Mouse (Mus musculus) adrenal gland, postnatal 36 days (tissue): ENCODE results near the gene Smoc2. TPM values are rescaled to one million over a fixed set of nuclear protein-coding genes. Genes with fewer than 3 reads are reported as not detected.

Source experiments
- DNase-seq, 2 experiments: peaks; one replicate each; pipeline ENCODE4 v3.0.0; 2021; ENCODE audit warnings: mixed read lengths in 1 of 2
- total RNA-seq, 2 experiments: library from RNA; stranded (reverse); gene quantifications; 2 replicates each; pipeline ENCODE4 v1.2.3; 2021

Smoc2 gene
- total RNA-seq, 2 experiments from 2014 or later = 30.7 to 34.9 TPM

DNA sequence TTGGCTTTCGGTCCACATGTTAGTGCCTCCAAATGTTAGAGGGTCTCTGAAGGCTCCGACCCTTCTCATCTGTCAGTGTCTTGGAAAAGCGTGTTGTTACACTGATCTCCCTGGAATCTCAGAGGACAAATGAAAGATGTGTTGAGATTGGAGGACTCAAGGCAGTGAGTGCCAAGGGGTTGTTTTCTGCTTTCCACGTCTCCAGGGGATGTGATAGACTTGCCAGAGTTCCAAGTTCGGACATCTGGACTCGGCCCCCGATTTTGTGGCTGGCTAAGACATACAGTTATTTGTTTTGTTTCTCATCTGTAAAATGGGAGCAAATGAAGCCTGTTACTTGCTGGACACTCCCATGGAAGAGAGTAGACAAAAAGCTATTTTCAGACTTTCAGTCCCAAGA lies 2.0 kb upstream of the Smoc2 start:
- DNase-seq = no peak

DNA sequence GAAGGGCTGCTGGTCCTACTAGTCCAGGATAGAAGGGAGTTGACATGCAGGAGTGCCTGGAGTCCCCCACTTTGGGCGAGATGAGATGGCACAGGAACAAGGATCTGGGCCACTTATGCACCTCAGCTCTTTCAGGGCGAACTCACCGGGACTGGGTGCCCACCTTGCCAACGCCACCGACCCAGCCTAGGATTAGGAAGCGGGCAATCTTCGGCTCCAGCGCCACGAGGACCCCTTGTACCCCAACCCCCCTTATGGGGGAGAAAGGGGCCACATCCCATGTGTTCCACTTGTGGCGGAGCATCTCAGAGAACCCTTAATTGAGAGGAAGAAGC lies 627 bp downstream of the Smoc2 start:
- no peak for DNase-seq

DNA sequence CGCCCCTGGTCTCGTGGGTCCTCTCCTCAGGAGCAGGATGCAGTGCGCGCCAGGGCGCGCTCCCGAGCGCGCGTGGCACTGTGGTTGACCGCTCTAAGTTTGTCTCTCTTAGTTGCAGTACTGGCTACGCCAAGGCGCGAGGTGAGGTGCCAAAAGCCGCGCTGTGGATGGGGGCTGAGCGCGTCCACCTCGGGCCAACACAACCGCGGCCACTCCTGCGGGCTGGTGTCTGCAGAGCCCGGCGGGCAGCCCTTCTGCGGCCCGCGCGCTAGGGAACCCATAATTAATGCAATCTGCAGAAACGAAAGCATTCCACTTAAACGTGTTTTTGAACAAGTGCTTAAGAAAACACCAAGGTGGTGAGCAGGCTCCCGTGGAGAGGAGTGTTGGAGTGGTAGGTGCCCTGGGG lies 1.1 kb downstream of the Smoc2 start:
- DNase-seq = peak in 1 of 2 experiments; percentile 6

DNA sequence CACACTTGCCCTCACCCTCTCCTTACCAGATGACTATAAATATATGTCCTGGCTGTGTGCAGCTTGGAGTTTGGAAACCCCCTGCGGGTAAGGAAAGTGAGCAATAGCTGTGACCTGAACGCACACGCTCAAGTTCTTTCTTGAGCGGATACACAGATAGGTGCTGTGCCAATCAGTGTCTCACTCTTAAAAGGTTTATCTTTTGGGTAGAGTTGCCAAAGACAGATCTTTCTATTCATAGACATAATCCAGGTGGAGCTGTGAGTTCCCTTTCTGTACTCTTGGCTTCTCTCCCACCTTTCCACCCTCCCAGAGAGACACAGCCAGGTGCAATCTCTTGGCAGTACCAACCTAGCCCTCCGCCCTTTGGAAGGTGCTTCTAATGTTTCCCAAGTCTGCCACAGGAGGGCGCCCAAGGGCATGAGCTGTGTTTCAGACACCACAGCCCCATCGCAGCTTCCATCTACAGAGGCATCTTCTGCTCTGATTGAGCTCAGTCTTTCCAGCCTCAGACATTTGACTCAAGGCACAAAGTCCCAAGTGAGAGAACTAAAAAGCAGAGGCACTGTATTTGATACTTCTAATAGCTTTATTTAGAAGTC lies 8.8 kb downstream of the Smoc2 start:
- peak; percentile 83 to 86 for DNase-seq

DNA sequence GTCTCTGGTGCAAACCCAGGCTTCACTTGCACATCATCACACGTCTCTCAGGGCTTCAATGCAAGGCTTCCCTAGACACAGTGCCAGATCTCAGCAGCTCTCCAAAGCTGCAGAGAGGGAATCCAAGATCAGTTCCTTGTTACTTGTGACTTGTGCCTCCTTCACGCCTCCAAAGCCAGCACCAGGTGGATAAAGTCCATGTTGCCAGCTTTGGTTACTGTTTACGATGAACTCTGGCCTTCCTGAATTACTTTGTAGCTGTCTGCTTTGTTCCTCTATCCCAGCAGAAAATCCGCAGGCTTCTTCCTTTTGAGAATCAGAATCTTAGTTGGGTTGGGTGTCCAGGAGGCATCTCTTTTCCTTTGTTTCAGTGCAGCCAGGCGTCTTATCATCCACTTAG lies 14.3 kb downstream of the Smoc2 start:
- no peak for DNase-seq

DNA sequence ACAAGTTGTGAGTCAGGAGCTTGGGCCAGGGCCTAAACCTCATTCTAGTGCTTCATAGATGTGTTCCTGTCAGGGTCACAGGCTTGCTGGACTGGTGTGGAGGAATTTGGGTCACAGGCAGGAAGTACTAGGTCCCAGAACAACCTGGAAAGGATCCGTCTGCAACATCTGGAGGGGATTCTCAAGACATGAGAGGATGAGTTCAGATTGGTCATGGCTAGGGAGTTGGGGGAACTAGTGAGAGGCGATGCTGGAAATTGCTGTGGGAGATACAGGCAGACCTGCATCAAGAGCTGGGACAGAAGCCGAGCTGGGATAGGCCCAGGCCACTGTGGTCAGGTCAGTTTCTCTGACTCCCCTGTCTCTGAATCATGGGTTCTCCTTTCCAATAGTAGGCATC lies 15.8 kb downstream of the Smoc2 start:
- DNase-seq = no peak

DNA sequence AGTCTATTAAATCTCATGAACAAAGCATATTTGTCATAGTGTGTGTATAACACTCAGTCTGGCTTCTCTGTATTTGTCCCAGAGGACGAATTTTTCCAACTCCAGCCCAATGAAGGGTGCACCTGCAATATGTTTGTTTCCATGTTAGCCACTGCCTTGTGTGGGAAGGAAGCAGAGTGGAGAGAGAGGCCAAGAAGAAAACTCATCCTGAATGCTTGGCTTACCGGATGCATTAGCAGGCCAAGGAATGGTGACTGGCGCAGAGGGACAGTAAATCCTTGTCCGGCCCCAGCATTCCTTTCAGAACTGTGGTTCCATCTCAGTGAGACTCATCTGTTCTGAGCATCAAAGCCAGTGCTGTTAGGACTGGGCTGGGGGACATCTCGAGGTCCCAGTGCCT lies 21.1 kb downstream of the Smoc2 start:
- DNase-seq = no peak

DNA sequence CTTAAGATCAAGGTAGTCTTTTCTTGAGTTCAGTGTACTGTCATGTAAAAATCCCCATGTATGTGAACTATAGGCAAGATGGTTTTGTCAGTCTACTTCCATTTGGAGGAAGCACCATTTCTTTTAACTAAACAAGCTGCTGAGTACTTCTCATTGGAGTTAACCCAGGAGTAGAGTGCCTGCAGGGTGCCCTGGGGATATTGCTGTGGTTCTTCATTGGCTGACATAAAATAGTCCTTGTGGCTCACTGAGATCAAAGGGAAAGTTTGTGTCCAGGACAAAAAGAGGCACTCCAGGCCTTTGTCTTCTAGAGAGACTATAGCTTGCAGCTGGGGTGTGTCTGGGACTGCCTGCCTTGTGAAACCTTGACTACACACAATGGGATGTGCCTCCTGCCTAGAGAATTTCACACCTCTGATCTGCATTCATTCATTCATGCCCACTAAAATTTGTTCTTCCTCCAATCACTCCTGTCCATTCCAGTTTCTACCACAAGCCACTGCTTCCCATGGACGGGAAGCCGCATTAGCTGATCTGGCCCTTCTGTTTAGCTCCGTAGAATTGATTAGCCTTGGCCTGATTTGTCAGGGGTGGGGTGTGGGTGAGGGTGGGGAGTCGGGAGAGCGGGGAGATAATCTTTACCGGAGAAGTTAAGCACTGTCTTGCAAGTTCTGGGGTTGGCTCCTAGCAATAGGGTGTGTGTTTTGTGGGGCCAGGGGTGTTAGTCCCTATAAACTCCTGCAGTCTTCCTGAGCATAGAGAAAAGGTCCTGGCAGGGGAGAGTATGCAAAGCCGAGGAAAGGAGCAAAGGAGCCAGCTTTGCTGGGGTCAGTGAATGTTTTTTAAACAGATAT lies 22.4 kb downstream of the Smoc2 start:
- no peak for DNase-seq

DNA sequence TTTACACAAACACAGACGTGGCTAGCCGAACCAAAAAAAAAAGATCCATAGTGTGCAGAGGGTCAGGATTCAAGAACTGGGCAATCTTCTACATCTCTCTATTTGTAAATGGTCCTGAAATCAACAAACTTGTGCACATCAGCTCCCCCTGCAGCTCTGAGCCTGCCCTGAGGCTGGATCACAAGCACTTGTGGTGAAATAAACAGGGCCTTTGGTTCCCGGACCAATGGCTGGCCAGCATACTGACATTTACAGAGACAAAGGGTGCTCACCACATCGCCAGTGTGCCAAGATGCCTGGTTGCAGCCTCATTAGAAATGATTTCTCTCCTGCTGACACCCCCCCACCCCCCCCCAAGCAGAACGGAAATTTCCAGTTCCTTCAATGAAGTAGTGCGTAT lies 23.1 kb downstream of the Smoc2 start:
- DNase-seq = peak in 1 of 2 experiments; percentile 5

DNA sequence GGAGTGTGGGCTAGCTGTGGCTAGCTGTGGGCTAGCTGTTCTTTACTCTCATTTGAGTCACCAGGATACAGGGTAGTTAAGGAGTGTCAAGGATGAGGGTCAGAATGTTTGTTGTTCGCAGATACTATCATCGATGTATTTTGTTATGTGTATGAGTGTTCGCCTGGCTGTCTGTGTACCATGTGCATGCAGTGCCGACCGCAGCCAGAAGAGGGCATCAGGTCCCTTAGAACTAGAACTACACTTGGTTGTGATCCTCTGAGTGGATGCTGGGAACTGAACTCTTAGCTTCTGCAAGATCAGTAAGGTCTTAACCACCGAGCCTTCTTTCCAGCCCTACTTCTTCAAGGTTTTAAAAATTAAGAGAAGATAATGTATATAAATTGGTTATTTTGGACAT lies 24.4 kb downstream of the Smoc2 start:
- DNase-seq = no peak

DNA sequence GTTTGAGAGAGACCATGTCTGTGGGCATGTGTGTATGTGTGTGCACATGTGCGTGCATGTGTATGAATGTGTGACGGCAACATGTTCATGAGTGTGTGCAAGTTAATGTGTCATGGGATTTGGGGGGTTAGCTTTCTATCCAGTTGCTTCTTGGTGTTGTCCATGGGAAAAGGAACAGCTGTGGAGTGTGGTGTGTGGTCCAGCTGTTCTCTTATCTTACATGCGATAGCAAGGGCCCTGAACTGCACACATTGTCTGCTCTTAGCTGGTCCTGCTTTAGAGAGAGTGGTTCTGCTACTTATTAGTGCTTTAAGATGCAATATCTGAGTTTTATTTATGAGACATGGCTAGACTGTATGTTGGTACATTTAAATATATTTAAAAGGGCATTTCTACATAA lies 30.6 kb downstream of the Smoc2 start:
- no peak for DNase-seq

DNA sequence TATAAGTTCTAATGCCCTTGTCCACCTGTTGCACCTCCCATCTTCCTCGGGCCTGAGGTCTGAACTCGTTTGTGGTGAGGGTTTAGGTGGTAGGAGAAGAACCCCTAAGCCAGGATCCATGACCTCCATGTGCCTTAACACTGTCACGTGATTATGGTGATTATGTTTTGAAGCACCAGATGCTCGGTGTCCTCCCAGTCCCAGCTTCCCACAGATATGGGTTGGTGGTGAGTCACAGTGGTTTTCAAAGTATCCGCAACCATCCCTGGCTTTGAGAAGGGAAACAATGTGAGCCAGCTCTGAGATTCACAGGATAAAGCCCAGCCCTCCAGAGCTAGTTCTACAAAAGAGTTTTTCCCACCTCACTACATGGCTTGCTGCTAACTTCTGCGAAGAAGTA lies 33.1 kb downstream of the Smoc2 start:
- DNase-seq = no peak

DNA sequence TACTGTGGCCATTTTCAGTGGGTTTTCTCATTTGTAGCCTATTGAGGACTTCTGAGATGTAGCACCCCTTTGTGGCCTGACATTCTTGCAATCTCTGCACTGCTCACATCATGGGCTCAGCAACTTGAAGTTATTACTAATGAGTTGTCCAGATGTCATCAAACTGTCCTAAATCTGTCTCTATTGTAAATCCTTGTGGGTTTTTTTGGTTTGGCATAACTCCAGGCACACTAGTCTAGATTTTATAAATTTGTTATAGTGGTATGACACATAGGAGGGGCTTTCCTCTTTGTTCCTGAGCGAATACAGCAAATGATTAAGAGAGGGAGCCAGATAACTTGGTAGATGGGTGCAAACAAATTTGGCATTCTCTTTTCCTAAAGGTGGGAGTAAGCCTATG lies 35.0 kb downstream of the Smoc2 start:
- no peak for DNase-seq

DNA sequence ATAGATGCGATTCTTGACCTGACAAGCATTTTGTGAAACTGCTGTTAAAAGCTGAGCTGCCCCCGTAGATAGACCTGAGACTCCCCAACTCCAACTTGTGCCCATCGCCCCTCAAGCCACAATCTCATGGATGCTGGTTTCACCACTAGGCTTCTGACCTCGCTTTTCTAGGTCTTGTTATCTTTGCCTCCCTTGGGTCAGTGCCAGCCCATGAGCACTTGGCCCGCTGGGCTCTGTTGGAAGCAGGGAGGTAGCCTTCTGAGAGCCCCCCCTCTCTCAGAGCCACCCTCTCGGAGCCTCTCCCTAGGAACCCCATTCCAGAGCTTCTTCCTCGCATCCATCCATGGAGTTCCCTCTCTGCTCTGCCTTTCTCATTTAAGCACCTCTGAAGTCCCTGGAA lies 37.2 kb downstream of the Smoc2 start:
- no peak for DNase-seq

DNA sequence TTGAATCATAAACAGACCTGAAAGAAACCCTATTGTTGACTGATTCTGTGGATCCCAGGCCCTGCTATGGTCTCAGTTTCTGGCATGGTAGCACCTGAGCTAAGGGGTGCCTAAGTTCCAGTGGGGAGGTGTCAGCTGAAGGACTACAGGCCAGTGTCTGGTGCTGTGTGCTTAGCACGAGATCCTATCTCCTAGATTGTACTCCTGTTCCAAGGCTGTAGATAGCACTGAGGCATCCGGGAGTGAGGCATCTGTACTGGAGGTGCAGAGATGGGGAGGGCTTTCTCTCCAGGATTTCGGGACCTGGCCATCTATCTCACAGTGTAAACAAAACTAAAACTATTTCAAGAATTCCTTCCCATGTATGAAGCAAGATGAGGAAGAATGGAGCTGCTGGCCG lies 38.1 kb downstream of the Smoc2 start:
- DNase-seq = no peak

DNA sequence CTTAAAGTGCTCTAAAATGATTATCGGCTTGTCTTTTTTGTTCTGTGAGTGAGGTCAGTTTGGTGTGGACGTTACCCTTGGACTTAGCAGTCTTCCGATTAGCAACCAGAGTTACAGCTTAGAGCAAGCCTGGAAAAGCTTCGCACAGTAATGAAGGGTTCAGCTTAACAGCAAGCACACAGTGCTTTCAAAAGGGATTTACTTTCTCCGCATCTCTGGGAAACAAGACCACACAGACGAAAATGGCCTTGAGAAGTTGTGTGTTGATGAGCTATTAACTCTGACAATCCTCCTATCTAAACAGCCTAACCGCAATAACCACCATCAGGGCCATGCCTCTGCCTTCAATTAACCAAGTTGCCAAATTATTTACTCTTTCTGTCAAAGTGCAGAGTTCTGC lies 46.9 kb downstream of the Smoc2 start:
- no peak for DNase-seq

DNA sequence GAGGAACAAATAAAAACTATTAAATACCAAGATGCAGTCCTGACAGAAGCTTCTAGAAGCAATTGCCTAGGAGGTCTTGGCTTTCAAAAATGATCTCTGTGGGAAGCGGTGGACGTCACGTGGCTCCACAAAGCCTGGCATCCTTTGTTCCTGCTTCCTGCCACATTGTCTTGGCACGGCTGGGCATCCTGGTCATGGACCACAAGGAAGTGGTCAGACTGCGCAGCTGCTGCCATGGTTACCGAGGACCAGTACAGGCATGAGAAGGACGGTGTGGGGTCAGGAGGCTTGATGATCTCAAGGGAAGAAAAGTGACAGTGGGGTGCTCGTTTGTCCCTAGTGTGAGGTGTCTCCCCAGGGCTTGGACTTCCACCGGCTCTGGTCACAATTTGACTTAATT lies 48.7 kb downstream of the Smoc2 start:
- DNase-seq = no peak

DNA sequence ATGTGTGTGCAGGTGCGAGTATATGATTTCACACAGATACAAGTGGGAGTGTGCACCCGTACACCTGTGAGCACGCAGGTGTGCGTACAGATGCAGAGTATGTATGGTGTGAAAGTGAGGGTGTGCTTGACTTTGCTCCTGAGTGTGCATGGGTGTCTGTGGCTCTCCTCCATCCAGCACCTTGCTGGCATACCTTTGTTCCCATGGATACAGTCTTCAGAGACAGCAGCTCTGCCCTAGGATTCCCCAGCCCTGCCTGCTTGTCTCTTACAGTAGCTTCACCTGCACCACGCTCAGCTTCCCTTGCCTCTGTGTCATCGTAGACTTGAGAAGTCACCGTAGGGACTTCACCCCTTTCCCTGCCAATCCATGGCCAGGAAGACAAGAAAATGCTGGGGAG lies 51.2 kb downstream of the Smoc2 start:
- DNase-seq = no peak

DNA sequence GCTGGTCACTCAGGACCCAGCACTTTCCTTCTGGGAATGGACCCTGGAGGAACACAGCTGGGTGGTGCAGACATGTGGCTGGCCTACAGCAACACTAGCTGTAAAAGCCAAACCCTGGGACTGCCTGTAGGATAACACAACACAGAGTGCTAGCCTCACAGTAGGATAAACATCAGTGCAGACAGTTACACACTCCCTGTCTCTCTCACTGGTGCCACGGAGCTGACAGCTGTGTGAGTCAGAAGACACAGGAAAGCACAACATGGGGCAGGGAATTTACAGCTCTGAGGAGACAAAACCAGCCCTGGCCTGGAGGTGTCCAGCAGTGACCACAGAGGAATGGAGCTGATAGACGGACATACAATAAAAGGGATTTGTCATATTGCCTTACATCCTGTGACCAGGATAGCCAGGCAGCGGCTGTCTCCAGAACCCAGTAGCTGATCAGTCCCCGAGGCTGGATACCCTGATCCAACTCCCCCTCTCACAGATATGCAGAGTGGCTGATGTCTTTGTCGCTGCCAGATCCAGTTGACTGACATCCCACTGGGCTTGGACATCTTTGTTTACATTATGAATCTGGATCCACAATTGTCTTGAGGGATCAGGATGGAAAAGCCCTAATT lies 60.7 kb downstream of the Smoc2 start:
- no peak for DNase-seq

DNA sequence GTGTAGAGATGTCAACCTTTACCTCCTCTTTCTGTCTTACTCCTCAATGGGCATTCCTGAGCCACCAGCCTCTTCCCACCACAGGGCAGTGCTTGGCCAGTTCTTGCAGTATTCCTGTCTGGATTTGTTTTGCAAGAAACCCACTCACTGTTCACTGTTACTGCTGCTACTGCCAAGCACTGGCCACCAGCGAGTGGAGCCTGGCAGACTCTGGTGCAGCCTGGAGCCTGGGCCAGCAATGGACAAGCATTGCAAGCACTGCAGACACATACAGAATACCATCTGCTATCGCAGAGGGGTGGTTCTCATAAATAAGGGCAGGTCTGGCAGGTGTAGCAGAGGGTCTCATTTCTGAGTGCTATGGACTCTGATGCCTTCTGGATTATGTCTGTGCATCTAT lies 61.4 kb downstream of the Smoc2 start:
- DNase-seq = no peak

DNA sequence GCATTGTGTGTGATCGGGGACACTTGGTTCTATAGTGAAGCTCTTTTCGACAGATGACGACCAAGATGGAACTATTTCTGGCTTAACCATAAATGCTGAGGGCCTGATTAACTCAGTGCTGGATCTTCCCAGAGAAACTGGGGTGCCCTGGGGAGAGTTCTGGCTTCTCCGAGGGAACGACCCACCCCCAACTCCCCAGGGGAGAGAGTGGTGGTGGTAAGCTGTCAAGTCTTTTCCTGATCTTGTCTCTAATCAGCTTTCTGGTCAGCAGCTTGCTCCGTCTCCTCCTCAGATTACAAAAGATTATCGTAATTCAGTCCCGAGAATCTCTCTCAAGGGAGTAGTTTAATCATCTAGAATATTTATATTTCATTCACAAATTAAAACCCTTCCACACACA lies 63.2 kb downstream of the Smoc2 start:
- DNase-seq = no peak

DNA sequence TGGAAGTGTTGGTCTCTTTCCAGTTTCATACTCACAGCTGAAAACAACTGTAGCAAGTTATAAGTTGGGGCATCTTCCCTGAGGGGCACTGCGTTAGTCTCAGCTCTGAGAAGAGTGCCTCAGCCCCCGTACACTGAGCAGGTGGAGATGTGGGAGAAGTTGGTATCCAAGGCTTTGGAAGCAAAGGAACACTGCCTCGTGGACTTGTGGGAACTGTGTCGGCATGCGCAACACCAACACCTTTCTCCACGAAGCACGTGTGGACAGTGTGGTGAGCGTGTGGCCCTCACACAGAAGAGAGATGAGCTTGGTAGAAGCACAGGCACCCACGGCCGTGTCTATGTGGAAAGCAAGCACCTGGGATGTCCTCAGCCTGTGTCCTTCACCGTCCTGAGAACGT lies 64.1 kb downstream of the Smoc2 start:
- no peak for DNase-seq

DNA sequence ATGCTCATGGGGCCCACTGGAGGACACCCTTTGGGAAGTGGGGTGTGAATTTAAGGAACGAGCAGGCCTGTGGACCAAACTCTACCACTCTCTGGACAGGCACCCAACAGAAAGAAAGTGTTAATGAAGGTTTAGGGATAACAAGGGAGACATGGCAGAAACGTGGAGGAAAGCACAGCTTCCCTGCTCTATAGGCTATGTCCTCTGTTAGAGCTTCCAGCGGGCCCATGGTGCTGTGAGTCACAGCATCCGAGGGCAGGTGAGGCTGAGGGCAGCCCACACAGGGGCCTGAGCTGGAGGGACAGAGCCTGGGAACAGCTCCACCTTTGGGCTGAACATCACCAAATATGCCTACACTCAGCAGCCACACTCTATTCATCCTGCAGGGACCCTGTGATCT lies 66.2 kb downstream of the Smoc2 start:
- no peak for DNase-seq

DNA sequence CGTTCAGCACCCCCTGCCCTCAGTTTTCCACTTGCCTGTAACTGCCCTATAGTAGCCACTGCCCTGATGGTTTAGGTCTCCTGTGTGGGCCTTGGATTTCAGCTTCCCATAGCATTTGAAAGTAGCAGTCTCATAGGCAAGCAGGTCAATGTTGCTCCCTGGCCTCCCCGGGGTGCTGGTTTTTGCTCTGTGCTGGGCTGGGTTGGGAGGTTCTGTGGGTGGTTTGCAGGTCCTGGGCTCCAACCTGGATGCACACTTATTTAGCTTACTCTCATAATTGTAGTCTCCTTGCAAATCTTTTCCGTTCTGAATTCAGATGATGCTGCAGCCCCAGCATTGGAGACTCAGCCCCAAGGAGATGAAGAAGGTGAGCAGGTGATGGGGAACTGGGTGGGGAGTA lies 67.6 kb downstream of the Smoc2 start:
- no peak for DNase-seq
